Mouse (Mus musculus): ENCODE data around the gene Nat8f5. TPM values are rescaled to one million over a fixed set of nuclear protein-coding genes. Genes with fewer than 3 reads are reported as not detected.
"Not testable (repeated sequence)": the region's sequence is repeated elsewhere in the genome, so short reads cannot be mapped to it uniquely, and the experiment has no call there.

Gene Nat8f5
- total RNA-seq (2021) = not detected
- long read RNA-seq, experiment 1 = 0 reads
- long read RNA-seq, experiment 2 = 0 reads

GRCm38 (mm10) chr6:85820837-85821236, at the start of gene Nat8f5, which contains the start of gene Nat8f6:
TSS of gene Nat8f5 (minus strand) at chr6:85820972.
TSS of gene Nat8f6 (minus strand) at chr6:85820954.
- no peak within 1 kb of the TSS for H3K4me3 ChIP-seq
- intact Hi-C loops (cut with DNase I) = no loop called here
- no peak for DNase-seq
- TF ChIP-seq CTCF (IDR thresholded peaks at IDR 0.05) = no peak
- no peak within 1 kb of the TSS for H3K27ac ChIP-seq

DNA sequence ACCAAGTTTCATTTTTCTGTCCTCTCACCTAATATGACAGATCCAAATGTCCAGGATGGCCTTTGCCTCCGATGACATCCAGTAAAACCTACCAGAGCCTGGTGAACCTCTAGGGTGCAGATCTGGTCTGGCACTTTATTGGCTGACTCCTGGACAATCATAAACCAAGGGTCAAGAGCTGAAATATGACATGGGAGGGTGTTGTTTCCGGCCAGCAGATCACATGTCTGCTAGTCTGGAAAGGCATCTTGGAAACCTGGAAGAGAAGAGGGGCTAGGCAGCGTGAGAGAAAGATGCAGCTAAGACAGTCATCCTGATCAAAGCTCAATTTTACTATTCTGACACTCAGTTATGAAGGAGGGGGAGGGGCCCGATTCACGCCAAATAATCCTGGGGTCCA, 48.2 kb upstream of the Nat8f5 start, which contains the start of gene Nat8f2:
Gene Nat8f2 (minus strand): TSS at position 153 of the 400 bp plus-strand sequence.
- H3K4me3 ChIP-seq; DNase-seq; H3K27ac ChIP-seq; intact Hi-C loops (cut with DNase I): not testable (repeated sequence)

- intact Hi-C loops (cut with DNase I) = no loop called here
- Histone ChIP-seq H3K27ac (no peak overlapping the region), H3K4me3 (no peak overlapping the region)
- no peak for TF ChIP-seq CTCF (IDR thresholded peaks at IDR 0.05)
- no peak for DNase-seq
Measured at GRCm38 (mm10) chr6:85867726-85868690, 47.2 kb upstream of the Nat8f5 start.

DNA sequence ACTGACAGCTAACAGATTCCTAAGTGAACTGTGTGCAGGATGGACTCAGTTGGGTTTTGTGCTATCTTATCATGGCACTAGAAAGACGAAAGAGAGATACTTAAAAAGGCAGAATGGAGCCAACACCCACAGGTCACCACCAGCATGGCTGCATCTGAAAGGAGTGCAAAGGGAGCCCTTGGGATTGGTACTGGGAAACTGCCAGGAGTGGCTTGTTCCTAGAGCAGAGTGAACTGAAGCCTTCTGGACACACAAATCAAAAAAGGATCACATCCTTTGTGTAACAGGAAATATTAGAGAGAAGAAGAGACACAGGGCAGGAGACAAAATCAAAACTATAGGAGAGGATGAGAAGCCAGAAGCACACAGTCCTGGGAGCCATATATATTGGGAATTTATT, 46.2 kb upstream of the Nat8f5 start:
- H3K4me3 ChIP-seq; intact Hi-C loops (cut with DNase I); H3K27ac ChIP-seq; DNase-seq: not testable (repeated sequence)

DNA sequence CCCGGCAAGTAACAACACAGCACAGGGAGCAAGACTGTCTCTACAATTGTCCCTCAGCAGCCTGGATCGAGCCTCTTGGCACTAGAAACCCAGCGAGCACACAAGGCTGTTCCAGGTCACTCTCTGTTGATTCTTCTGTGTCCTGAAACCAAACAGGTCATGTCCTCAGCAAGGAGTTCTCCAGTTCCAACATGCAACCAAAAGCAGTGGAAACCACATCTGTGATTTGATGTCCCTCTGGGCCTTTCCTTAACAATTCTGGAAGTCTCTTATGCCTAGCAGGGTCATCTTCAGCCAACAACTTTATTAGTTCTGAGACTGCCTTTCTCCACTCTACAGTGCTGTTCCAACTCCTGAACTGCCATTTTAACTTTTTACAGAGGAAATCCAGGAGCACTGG, 45.4 kb upstream of the Nat8f5 start:
- intact Hi-C loops (cut with DNase I); H3K4me3 ChIP-seq; H3K27ac ChIP-seq: not testable (repeated sequence)
- DNase-seq = peak; percentile 31

- peak; percentile 19 for DNase-seq
- H3K4me3 ChIP-seq; H3K27ac ChIP-seq; intact Hi-C loops (cut with DNase I): not testable (repeated sequence)
Measured at GRCm38 (mm10) chr6:85864900-85865639, 44.3 kb upstream of the Nat8f5 start.

DNA sequence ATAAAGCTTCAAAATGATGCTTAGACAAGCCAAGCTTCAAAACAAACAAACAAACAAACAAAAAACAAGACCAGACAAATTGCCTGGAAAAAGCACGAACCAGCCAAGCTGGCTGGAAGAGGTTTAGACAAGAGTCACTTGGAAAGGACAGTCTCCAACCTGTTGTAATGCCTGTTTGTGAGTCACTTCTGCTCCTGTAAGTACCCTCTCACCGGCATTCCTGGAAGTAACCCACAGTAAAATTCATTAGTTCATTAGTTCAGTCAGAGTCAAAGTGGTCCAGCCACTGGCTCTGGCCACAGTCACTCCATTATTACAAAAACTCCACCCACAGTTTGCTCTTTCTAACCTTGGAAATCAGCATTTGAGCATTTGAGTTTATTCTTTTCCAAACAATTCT, 43.1 kb upstream of the Nat8f5 start:
- no peak overlapping the region for H3K27ac ChIP-seq
- DNase-seq = no peak
- TF ChIP-seq CTCF (IDR thresholded peaks at IDR 0.05) = no peak
- intact Hi-C loops (cut with DNase I) = no loop called here
- no peak overlapping the region for H3K4me3 ChIP-seq

- intact Hi-C loops (cut with DNase I) = no loop called here
- no peak overlapping the region for H3K4me3 ChIP-seq
- DNase-seq = no peak
- H3K27ac ChIP-seq = no peak overlapping the region
- no peak for TF ChIP-seq CTCF (IDR thresholded peaks at IDR 0.05)
Measured at GRCm38 (mm10) chr6:85863136-85863535, 42.4 kb upstream of the Nat8f5 start.

DNA sequence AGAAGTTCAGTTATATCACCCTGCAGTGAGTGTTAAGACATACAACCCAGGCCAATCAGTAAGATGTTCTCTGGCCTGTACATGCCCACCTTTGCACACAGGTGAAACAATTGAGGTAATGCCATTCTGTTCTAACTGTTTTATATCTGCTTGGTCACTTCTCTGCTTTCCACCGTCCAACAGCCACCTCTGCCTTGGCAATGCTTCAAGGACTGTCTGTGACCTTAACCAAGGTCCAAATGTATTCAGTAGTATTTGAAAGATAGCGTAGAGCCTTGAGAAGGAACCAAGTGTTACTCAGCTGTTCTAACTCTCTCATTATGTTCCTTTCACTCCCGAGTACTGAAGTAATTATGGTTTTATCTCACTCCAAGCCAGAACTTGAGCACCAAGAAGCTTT, 41.8 kb upstream of the Nat8f5 start:
- H3K27ac ChIP-seq = no peak overlapping the region
- DNase-seq = no peak
- TF ChIP-seq CTCF (IDR thresholded peaks at IDR 0.05) = no peak
- intact Hi-C loops (cut with DNase I) = no loop called here
- no peak overlapping the region for H3K4me3 ChIP-seq

DNA sequence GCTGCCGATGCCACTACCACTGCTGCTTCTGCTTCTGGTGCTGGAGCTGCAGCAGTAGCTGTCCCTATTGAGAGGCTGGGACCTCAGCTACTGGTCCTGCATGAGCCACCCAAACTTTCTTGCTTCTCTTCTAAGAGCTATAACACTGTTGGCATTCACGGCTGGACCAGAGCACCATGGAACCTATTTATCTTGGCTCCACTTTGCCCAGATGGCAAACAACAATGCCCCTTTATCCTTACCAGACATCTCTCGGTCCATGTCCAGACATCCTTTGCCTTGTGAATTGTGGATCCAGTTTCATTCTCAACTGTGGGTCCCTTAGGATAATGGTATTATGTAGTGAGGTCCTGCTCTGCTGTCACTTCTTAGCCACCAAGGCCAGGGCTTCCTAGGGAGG, 40.5 kb upstream of the Nat8f5 start:
- Histone ChIP-seq H3K4me3 (no peak overlapping the region), H3K27ac (no peak overlapping the region)
- intact Hi-C loops (cut with DNase I) = no loop called here
- DNase-seq = no peak
- TF ChIP-seq CTCF (IDR thresholded peaks at IDR 0.05) = no peak

- no peak overlapping the region for H3K4me3 ChIP-seq
- TF ChIP-seq CTCF (IDR thresholded peaks at IDR 0.05) = no peak
- peak; percentile 60 for DNase-seq
- intact Hi-C loops (cut with DNase I) = no loop called here
- H3K27ac ChIP-seq = no peak overlapping the region
Measured at GRCm38 (mm10) chr6:85856194-85856678, 35.5 kb upstream of the Nat8f5 start.

DNA sequence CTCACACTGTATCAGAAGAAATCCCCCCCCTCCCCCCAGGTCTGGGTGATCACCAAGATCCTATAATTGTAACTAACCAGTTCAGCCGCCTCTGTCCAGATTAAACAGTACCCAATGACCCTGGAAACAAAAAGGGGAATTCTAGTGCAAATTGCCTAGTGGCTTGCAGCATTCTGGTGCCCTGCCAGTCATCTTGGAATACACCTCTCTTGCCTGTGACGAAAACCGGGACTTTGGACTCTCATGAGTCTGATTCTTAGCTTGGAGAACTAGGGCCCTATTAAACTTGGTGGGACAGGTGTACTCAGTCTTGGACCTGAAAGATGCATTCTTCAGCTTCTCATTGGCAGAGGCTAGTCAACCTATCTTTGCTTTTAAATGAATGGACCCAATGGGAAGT, 32.7 kb upstream of the Nat8f5 start:
- DNase-seq = no peak
- no peak for TF ChIP-seq CTCF (IDR thresholded peaks at IDR 0.05)
- no peak overlapping the region for H3K27ac ChIP-seq

More for the DNA sequence above, 32.7 kb upstream of the Nat8f5 start:
- intact Hi-C loops (cut with DNase I) = no loop called here
- H3K4me3 ChIP-seq = no peak overlapping the region
